Mouse (Mus musculus): ENCODE data around the gene Cdk15.

GRCm38 (mm10) chr1:59368649-59369319 lies 112.1 kb downstream of the Cdk15 start:
- TF ChIP-seq CTCF (IDR thresholded peaks at IDR 0.05; ENCODE audit: low read depth, low read length), result no peak
- TF ChIP-seq POLR2A (IDR thresholded peaks at IDR 0.05; ENCODE audit: extremely low read depth, insufficient read depth, low read length), result no peak
